Mouse (Mus musculus) midbrain, postnatal 0 days (tissue): ENCODE measurements around the gene Exosc8. TPM values are rescaled to one million over a fixed set of nuclear protein-coding genes. Genes with fewer than 3 reads are reported as not detected.

Experiments
- ATAC-seq: fragments of 200-750 bp; cut with Nextera tagmentation; 2 replicates; pipeline ENCODE4 v1.8.0; 2017; ENCODE audit warnings: moderate number of reproducible peaks, mild to moderate bottlenecking, moderate TSS enrichment, moderate library complexity; ENCODE audit not compliant: low FRiP score
- DNase-seq: peaks from one replicate; pipeline ENCODE4 v3.0.0-alpha.2; 2015; ENCODE audit warnings: low spot score
- H3K27ac ChIP-seq: fragments of 300-500 bp; sonication (generic); 2 replicates; pipeline ENCODE4 v1.5.1; 2014; ENCODE audit warnings: low read depth, mild to moderate bottlenecking, low read length, mixed read lengths
- H3K27me3 ChIP-seq: fragments of 300-500 bp; sonication (generic); 2 replicates; pipeline ENCODE4 v1.6.1; 2014; ENCODE audit warnings: low read length, control low read depth, mixed read lengths; ENCODE audit not compliant: insufficient read depth
- H3K36me3 ChIP-seq: fragments of 300-500 bp; sonication (generic); 2 replicates; pipeline ENCODE4 v1.6.1; 2014; ENCODE audit warnings: low read length, control low read depth, mixed read lengths; ENCODE audit not compliant: insufficient read depth
- H3K4me1 ChIP-seq: fragments of 300-500 bp; sonication (generic); 2 replicates; pipeline ENCODE4 v1.6.1; 2014; ENCODE audit warnings: mild to moderate bottlenecking, control low read depth, antibody characterized with exemption, low read length, mixed read lengths; ENCODE audit not compliant: insufficient read depth
- H3K4me2 ChIP-seq: fragments of 300-500 bp; sonication (generic); 2 replicates; pipeline ENCODE4 v1.6.1; 2014; ENCODE audit warnings: low read depth, mild to moderate bottlenecking, low read length, mixed read lengths; ENCODE audit not compliant: poor library complexity, severe bottlenecking
- H3K4me3 ChIP-seq: fragments of 300-500 bp; sonication (generic); 2 replicates; pipeline ENCODE4 v1.5.1; 2014; ENCODE audit warnings: low read depth, mild to moderate bottlenecking, low read length, moderate library complexity
- H3K9ac ChIP-seq: fragments of 300-500 bp; sonication (generic); replicated peaks from 2 replicates; pipeline ENCODE4 v1.6.1; 2014; ENCODE audit warnings: mild to moderate bottlenecking, low read length, moderate library complexity, mixed read lengths; ENCODE audit not compliant: poor library complexity, severe bottlenecking
- H3K9me3 ChIP-seq: fragments of 300-500 bp; sonication (generic); 2 replicates; pipeline ENCODE4 v1.6.1; 2016; ENCODE audit warnings: low read length, control low read depth
- CTCF ChIP-seq: IDR thresholded peaks from 2 replicates; pipeline ENCODE4 v1.5.1; 2016; ENCODE audit warnings: antibody characterized with exemption, mild to moderate bottlenecking
- WGBS: fragments of 180-500 bp; shearing (Covaris S2); extraction: QIAGEN DNeasy Blood & Tissue Kit; methylation state at CpG from one replicate; pipeline ENCODE4 v1.1.7; 2014; 5-methylcytosine and 5-hydroxymethylcytosine counted together
- polyA plus RNA-seq: library from polyadenylated mRNA; unstranded; fragments of >200 nt; fragmentation: Nextera tagmentation; extraction: Ambion mirVana; gene quantifications from 2 replicates; pipeline ENCODE4 v1.2.1, GENCODE M21; 2015
- total RNA-seq: library from RNA; depleted of rRNA; stranded (reverse); fragments of >200 nt; gene quantifications from 2 replicates; pipeline ENCODE4 v1.2.3, GENCODE M21; 2014; rRNA removed

The Exosc8 gene
- total and polyA plus RNA-seq, 2 experiments from 2014 or later, result 44.3 to 68.4 TPM

- WGBS, result 79% methylated on average over 6 of the region's 6 CpGs
- Histone ChIP-seq H3K4me1 (no peaks in the 10 kb centered on the region), H3K4me2 (no peak overlapping the region), H3K9me3 (no peaks in the 10 kb centered on the region), H3K4me3 (no peak overlapping the region), H3K36me3 (no peaks in the 10 kb centered on the region), H3K27ac (no peak overlapping the region), H3K27me3 (no peaks in the 10 kb centered on the region), H3K9ac (no peak overlapping the region)
- DNase-seq (no peak), ATAC-seq (no peak)
- no peak for TF ChIP-seq CTCF
Observed at GRCm38 (mm10) chr3:54681310-54682204, 53.6 kb downstream of the Exosc8 start.

Other genes with a start within 250 kb of the Exosc8 start
- gene Supt20, start 42.6 kb downstream of the Exosc8 start, total RNA-seq, result 34.7 and 44.6 TPM in 2 replicates
- gene Supt20, start 42.6 kb downstream of the Exosc8 start, polyA plus RNA-seq, result 57.2 and 60.8 TPM in 2 replicates
- gene Gm21958, start 21.0 kb downstream of the Exosc8 start, total RNA-seq, result not detected in 2 replicates
- 0.87 TPM in 1 of 2 replicates, not detected in the other for gene Gm21958, start 21.0 kb downstream of the Exosc8 start, polyA plus RNA-seq
- gene Alg5, start 146 bp upstream of the Exosc8 start, total RNA-seq, result 18.9 and 27.3 TPM in 2 replicates
- gene Alg5, start 146 bp upstream of the Exosc8 start, polyA plus RNA-seq, result 65.8 and 65.9 TPM in 2 replicates
- 4.6 and 6.0 TPM in 2 replicates for gene Smad9, start 20.2 kb upstream of the Exosc8 start, total RNA-seq
- 0.67 and 0.69 TPM in 2 replicates for gene Smad9, start 20.2 kb upstream of the Exosc8 start, polyA plus RNA-seq
- gene Rfxap, start 72.4 kb upstream of the Exosc8 start, total RNA-seq, result 44.8 and 65.9 TPM in 2 replicates
- 42.6 and 48.2 TPM in 2 replicates for gene Rfxap, start 72.4 kb upstream of the Exosc8 start, polyA plus RNA-seq
- 26.7 and 29.0 TPM in 2 replicates for gene Sertm1, start 180.5 kb upstream of the Exosc8 start, total RNA-seq
- 1.9 and 2.0 TPM in 2 replicates for gene Sertm1, start 180.5 kb upstream of the Exosc8 start, polyA plus RNA-seq